Mouse (Mus musculus) small intestine, adult 2 months (tissue): ENCODE measurements around the gene Sdr39u1. TPM values are rescaled to one million over a fixed set of nuclear protein-coding genes. Genes with fewer than 3 reads are reported as not detected.

Source experiments
- H3K27ac ChIP-seq: fragments of 200-500 bp; 2 replicates; pipeline ENCODE4 v1.5.1; 2012; ENCODE audit warnings: low read depth, low read length, control low read depth, inconsistent platforms; ENCODE audit not compliant: insufficient read depth
- H3K27me3 ChIP-seq: fragments of 200-500 bp; 2 replicates; pipeline ENCODE4 v1.6.1; 2012; ENCODE audit warnings: mild to moderate bottlenecking, moderate library complexity, low read length, inconsistent platforms; ENCODE audit not compliant: control insufficient read depth, insufficient read depth
- H3K36me3 ChIP-seq: fragments of 200-500 bp; 2 replicates; pipeline ENCODE4 v1.6.1; 2012; ENCODE audit warnings: mild to moderate bottlenecking, low read length, control low read depth, inconsistent platforms; ENCODE audit not compliant: control insufficient read depth, insufficient read depth
- H3K4me1 ChIP-seq: fragments of 200-500 bp; 2 replicates; pipeline ENCODE4 v1.6.1; 2012; ENCODE audit warnings: low read length, inconsistent platforms, mixed read lengths; ENCODE audit not compliant: control insufficient read depth, insufficient read depth, insufficient read length
- H3K4me3 ChIP-seq: fragments of 200-500 bp; 2 replicates; pipeline ENCODE4 v1.5.1; 2012; ENCODE audit warnings: low read depth, mild to moderate bottlenecking, control low read depth, inconsistent platforms, low read length, moderate library complexity
- CTCF ChIP-seq: fragments of 200-500 bp; IDR thresholded peaks from 2 replicates; pipeline ENCODE4 v1.5.1; 2012; ENCODE audit warnings: low read depth, mild to moderate bottlenecking, control low read depth, inconsistent platforms, low read length, moderate library complexity, mixed read lengths; ENCODE audit not compliant: insufficient replicate concordance, insufficient read length; ENCODE audit errors: extremely low read depth
- POLR2A ChIP-seq: fragments of 200-500 bp; IDR thresholded peaks from 2 replicates; pipeline ENCODE4 v1.6.1; 2012; ENCODE audit warnings: low read depth, mild to moderate bottlenecking, control low read depth, inconsistent platforms, low read length, moderate library complexity
- WGBS: fragments of 180-500 bp; shearing (Covaris S2); methylation state at CpG from one replicate; pipeline ENCODE4 v1.1.7; 2018; 5-methylcytosine and 5-hydroxymethylcytosine counted together
- polyA plus RNA-seq: library from polyadenylated mRNA; depleted of rRNA; stranded (reverse); fragments of >200 nt; gene quantifications from 2 replicates; pipeline ENCODE4 v1.2.3, GENCODE M21; 2012

Gene Sdr39u1
- polyA plus RNA-seq, 1 experiment: 34.0 TPM

DNA sequence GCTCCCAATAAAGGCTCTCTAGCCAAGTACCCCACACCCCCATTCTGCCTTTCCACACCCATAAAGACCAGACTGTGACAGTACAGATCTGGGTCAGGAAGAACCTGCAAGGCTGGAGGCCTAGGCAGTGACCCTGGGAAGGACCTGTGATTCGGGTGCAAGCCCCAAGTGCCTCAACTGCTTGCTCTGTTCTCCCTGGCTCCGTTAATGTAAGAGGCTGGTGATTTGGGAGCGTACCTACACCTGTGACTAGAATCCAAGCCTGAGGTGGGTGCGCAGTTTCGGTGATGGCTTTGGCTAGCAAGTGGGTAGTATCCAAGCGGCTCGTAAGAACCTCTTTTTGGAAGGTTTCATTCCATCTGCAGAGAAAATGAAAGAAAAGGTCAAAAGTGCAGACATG is 1.1 kb downstream of the Sdr39u1 start:
- Histone ChIP-seq H3K27ac (no peak overlapping the region), H3K4me1 (peaks cover 10% of the 10 kb centered on the region; the same call in 1 of the 2 replicates), H3K4me3 (no peak overlapping the region)

GRCm38 (mm10) chr14:55897671-55898070 is 2.4 kb downstream of the Sdr39u1 start:
- no peaks in the 10 kb centered on the region for H3K27me3 ChIP-seq
- WGBS: 90% methylated on average over 12 of the region's 12 CpGs
- H3K36me3 ChIP-seq: peaks cover 40% of the 10 kb centered on the region
- H3K4me3 ChIP-seq: no peak overlapping the region
- no peak overlapping the region for H3K27ac ChIP-seq
- no peak for TF ChIP-seq CTCF
- no peak for TF ChIP-seq POLR2A
- H3K4me1 ChIP-seq: peaks cover 10% of the 10 kb centered on the region; the same call in 1 of the 2 replicates

More for the DNA sequence above, 1.1 kb downstream of the Sdr39u1 start:
- 90% methylated on average over 7 of the region's 7 CpGs for WGBS
- Histone ChIP-seq H3K27me3 (no peaks in the 10 kb centered on the region), H3K36me3 (peaks cover 32% of the 10 kb centered on the region)
- no peak for TF ChIP-seq POLR2A
- TF ChIP-seq CTCF: no peak

- Histone ChIP-seq H3K4me1 (peaks cover 33% of the 10 kb centered on the region), H3K27me3 (no peaks in the 10 kb centered on the region), H3K4me3 (no peak overlapping the region), H3K36me3 (peaks cover 45% of the 10 kb centered on the region), H3K27ac (no peak overlapping the region)
- WGBS: 81% methylated on average over 24 of the region's 24 CpGs
- TF ChIP-seq POLR2A (no peak), CTCF (no peak)
These were observed 13.3 kb downstream of the Sdr39u1 start for GRCm38 (mm10) chr14:55886571-55887382.

GRCm38 (mm10) chr14:55885791-55886271 is 14.3 kb downstream of the Sdr39u1 start:
- Histone ChIP-seq H3K4me1 (peaks cover 39% of the 10 kb centered on the region), H3K27ac (peak overlapping the region; percentile 79), H3K27me3 (no peaks in the 10 kb centered on the region), H3K4me3 (peak overlapping the region; percentile 92), H3K36me3 (peaks cover 38% of the 10 kb centered on the region)
- TF ChIP-seq CTCF (no peak), POLR2A (peak; percentile 35; the same call in 1 of the 2 replicates)
- WGBS: 2% methylated on average over 16 of the region's 16 CpGs

DNA sequence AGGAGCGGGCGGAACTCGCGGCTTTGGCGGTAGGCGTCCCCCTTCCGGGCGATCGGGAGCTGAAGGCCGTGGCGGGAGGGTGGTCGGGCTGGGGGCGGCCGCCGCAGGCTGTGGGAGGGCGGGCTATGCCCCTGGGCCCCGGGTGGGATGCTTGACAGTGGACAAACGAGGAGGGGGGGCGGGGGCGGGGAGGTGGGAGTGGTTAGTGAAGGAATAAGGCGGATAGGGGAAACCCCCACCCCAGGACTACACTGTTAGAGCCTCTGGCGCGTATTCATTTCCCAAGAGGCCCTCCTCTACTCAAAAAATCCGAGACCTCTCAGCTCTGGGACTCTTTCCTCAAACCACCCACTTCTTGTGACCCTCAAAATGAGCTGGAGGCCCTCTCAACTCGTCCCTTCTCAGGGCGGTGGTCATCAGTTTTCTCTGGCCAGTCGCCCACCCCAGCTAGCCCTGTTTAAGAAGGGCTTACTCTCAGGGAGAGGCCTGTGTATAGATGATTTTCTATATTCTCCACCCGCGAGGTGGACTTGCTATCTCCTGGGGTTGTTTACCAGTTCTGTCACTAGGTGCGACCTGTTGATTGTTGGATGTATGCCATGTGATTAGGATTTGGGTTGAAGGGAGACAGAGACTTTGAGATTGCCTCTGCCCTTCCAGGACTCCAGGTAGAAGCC is 14.8 kb downstream of the Sdr39u1 start:
- no peak for TF ChIP-seq CTCF
- no peak for TF ChIP-seq POLR2A
- Histone ChIP-seq H3K36me3 (peaks cover 33% of the 10 kb centered on the region), H3K4me1 (peaks cover 41% of the 10 kb centered on the region), H3K27ac (peak overlapping the region; percentile 79), H3K4me3 (peak overlapping the region; percentile 92), H3K27me3 (no peaks in the 10 kb centered on the region)
- WGBS: 2% methylated on average over 28 of the region's 30 CpGs

- Histone ChIP-seq H3K4me3 (peak within 1 kb of the TSS; percentile 92), H3K4me1 (peaks cover 41% of the 10 kb centered on the region), H3K36me3 (peaks cover 29% of the 10 kb centered on the region), H3K27ac (peak within 1 kb of the TSS; percentile 79), H3K27me3 (no peaks in the 10 kb centered on the region)
- WGBS: under 1% methylated on average over 30 of the region's 30 CpGs
- peak; percentile 95 for TF ChIP-seq POLR2A
- TF ChIP-seq CTCF: no peak
These were observed 15.4 kb downstream of the Sdr39u1 start, which contains the start of gene Khnyn for GRCm38 (mm10) chr14:55884713-55885113. TSS of gene Khnyn (plus strand) at chr14:55884947.

DNA sequence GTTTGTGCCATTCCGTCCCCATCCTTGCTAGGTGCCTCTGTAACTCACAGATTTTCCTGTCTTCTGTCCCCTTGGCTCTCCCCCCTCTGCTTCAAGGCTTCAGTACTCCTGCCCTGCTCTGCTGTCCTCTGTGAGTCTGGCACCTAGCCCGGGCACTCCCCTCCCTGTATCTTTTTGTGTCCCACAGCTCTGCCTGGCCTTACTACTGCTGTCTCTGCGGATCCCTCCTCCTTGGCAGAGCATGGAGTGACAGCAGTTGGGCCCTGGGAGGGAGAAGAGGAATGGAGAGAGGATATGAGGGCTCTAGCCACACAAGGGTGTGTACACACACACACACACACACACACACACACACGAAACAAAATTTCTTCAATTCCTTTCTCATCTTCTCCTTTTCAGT is 15.9 kb downstream of the Sdr39u1 start, which contains the start of gene Cbln3:
TSS of gene Cbln3 (minus strand) at position 227 of the 400 bp plus-strand sequence.
- WGBS: 28% methylated on average over 4 of the region's 4 CpGs
- no peak for TF ChIP-seq POLR2A
- no peak for TF ChIP-seq CTCF
- Histone ChIP-seq H3K4me1 (peaks cover 41% of the 10 kb centered on the region), H3K27me3 (no peaks in the 10 kb centered on the region), H3K27ac (peak within 1 kb of the TSS; percentile 82), H3K4me3 (peak within 1 kb of the TSS; percentile 92), H3K36me3 (peaks cover 25% of the 10 kb centered on the region)
